Mouse (Mus musculus) telencephalon, adult 2 months (tissue): ENCODE results near the gene Mex3a.

ENCODE experiments used
- DNase-seq: peaks from one replicate; pipeline ENCODE4 v3.0.0-alpha.2; 2011; ENCODE audit warnings: low read depth, low spot score

Mex3a gene

GRCm38 (mm10) chr3:88544955-88545591 is 12.9 kb downstream of the Mex3a start:
- DNase-seq = no peak

DNA sequence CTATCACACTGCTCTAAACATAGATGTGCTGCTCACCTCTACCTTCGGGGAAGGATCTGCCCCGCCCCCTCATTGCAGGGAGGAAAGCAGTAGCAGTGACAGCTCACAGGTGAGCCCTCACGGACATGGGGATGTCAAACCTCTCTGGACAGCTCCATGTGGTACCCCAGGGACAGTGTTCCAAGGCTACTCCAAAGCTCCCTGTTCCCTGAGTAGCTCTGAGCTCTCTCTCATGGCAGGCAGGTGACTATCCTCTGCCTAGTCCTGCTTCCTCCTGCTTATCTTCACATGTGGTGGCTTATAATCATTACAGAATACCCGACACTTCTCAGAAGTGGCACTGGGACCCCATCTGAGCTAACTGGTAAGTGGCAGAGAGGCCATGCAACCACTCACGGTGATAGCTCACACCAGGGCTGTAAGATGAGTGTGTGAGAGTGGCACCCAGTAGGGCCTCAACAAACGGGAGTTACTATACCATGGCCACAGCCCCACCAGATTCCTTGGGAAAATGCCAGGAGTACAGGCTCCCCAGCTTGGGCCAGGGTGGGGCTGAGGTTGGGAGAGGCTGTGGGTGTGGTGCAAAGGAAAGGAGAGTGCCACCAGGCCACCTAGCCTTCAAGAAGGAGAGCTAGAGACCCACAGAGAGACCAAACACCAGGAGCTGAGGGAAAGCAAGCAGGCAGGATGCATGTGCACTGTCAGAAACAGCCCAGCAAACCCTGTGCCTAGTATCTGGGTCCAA is 14.7 kb downstream of the Mex3a start:
- no peak for DNase-seq

- DNase-seq = no peak
These were observed 16.2 kb downstream of the Mex3a start, which contains the start of gene Rab25 for GRCm38 (mm10) chr3:88548180-88548917. Rab25 (minus strand) TSS chr3:88548300.

- DNase-seq = no peak
These were observed 19.4 kb downstream of the Mex3a start for GRCm38 (mm10) chr3:88551586-88551985.

DNA sequence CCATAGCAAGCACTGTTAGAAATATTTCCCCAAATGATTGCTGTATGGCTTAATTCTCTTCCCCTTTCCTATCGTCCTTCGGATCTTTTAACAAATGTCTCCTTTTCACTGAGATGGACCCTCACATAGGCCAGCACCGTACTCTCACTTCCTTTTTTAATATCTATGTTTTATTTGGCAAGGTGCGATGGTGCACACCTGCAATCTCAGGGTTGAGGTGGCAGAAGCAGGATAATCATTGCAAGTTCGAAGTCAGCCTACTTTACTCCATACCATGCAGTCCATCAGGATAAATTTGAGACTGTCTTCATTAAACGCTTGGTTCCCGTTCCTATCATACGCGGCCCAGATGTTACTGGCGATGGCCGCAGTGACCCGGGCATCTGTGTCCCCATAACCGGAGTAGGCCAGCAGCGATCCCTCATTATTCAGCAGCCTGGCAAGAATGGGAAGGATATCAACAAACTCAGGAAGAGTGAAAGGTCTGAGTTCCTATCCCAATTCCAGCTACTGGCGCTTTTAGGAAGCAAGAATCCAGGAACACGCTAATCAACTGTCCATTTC is 20.0 kb downstream of the Mex3a start:
- no peak for DNase-seq

- DNase-seq = peak; percentile 97
These were observed 20.7 kb downstream of the Mex3a start, which contains the start of gene Lamtor2 for GRCm38 (mm10) chr3:88552676-88553524. Lamtor2 (minus strand) TSS chr3:88553074.

- DNase-seq = peak; percentile 51
These were observed 21.3 kb downstream of the Mex3a start, which contains the start of gene Ubqln4 for GRCm38 (mm10) chr3:88553525-88553879. Ubqln4 (plus strand) TSS chr3:88553758.

DNA sequence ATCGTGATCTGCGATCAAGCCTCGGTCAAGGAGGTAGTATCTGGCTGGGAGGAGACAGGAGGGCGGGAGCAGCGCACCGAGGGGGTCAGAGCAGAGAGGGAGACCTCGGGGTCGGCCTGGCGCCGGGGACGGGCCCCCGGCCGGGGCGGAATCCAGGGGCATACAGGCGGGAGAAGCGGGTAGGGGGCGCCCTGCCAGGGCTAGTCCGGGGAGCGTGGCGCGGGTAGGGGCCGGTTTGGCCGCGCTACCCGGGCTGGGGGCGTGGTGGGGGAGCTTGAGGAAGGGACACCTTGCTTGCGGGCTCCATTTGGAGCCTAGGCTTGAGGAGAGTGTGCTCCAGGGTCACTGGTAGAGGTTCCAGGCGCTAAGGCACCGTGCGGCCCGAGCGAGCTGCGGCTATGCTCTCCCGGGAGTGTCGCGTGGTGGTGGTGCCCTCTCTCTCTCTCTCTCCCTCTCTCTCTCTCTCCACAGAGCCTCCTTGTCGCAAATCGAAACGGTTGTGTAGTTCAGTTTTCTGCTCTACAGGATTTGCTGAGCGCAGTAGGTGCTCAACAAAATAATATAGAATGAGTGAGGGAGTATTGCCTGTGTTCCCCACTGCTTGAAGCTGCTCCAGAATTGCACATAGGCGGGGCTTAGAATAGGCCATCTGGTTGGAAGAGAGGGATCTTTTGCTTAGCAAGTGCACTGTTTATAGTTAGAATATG is 21.8 kb downstream of the Mex3a start:
- peak; percentile 61 for DNase-seq

GRCm38 (mm10) chr3:88555069-88555605 is 22.9 kb downstream of the Mex3a start:
- no peak for DNase-seq

DNA sequence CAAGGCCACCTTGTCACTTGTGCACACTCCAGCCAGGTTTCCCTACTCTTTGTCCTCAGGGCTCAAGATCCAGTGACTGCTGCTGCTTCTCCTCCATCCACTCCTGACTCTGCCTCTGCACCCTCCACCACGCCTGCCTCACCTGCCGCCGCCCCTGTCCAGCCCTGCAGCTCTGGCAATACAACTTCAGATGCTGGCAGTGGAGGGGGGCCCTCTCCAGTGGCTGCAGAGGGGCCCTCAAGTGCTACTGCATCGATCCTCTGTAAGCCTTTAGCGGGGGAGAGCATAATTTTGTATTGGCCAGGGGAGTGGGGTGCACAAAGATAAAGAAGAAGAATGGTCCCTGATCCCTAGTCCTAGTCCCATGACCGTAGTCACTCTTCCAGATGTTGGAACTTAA is 23.5 kb downstream of the Mex3a start:
- no peak for DNase-seq

- DNase-seq = no peak
These were observed 24.4 kb downstream of the Mex3a start for GRCm38 (mm10) chr3:88556616-88557015.

DNA sequence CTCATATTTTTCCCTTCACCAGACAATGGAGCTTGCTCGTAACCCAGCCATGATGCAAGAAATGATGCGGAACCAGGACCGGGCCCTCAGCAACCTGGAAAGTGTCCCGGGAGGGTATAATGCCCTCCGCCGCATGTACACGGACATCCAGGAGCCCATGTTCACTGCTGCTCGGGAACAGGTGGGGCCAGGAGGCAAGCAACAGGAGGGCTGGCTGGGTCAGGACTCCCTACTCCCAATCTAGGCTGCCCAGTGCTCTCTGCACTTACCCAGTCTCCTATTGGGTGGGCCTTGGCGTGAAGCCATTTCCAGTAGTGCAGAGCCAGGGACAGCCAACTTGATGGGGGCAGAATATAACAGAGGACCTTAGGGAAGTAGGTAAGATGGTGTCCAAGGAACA is 27.4 kb downstream of the Mex3a start:
- DNase-seq = no peak

DNA sequence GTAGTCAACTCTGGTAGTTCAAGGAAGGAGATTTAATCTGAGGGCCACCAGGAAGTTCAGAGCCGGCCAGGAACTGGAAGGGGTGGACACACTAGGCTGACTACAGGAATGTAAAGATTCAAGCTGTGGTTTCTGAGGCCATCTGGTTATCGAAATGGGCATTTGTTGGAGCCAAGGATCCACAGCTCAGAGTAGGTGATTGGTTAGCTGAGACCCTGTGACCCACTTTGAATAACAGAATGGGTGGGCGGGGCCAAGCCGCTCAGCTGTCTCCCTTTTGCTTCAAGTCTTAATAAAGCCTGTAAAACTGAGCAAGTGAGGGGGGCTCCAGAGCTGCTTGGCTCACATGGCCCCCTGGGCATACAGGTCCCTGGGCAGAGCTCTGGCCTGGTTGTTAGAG is 29.8 kb downstream of the Mex3a start:
- no peak for DNase-seq

DNA sequence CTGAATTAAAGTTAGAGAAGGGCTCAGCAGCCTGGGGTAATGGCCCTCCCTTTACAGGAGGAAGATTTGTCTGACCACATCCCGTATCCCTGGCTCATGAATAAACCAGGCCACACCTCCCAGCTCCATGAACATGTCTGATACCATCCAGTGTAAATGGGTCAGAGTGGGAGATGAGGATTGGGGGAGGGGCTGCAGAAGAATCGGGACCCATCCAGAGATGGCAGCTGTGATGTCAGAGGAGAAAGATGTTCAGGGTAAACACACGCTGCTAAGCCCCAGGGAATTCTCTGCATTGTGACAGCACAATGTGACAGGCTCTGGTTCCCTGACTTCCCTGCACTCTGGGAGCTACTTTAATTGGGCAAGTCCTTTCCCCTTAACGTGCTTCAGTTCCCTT is 31.2 kb downstream of the Mex3a start:
- DNase-seq = no peak

- DNase-seq = no peak
These were observed 31.8 kb downstream of the Mex3a start for GRCm38 (mm10) chr3:88563966-88564365.

GRCm38 (mm10) chr3:88566116-88566515 is 33.9 kb downstream of the Mex3a start:
- DNase-seq = no peak

DNA sequence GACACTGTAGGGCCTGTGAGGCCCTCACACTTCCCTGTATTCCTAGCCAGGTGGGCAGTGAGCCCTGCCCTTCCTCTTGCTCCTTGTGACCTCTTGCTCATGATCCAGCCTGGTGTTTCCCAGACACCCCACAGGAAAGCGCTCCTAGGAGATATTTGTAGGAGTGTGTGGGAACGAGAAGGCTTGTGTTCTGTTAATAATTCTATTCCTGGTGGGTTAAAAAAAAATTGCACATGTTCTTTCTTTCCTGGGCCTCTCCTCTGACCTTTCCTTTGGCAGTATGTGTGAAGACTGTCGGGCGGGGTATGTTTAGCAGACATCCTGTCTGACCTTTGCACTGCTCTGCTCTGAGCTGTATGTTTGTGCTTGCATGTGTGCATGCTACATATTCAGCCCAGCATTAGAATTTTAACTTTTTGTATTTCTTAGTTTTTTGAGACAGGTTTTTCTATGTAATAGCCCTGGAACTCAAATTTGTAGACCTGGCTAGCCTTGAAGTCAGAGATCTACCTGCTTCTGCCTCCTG is 34.4 kb downstream of the Mex3a start:
- DNase-seq = no peak

- no peak for DNase-seq
These were observed 35.7 kb downstream of the Mex3a start for GRCm38 (mm10) chr3:88567892-88568291.

GRCm38 (mm10) chr3:88568615-88569014 is 36.4 kb downstream of the Mex3a start:
- DNase-seq = no peak

GRCm38 (mm10) chr3:88569093-88569492 is 36.9 kb downstream of the Mex3a start:
- DNase-seq = no peak
